Mouse (Mus musculus) liver, adult 10 weeks (tissue): ENCODE data around the gene Il2ra. TPM values are rescaled to one million over a fixed set of nuclear protein-coding genes. Genes with fewer than 3 reads are reported as not detected.

Experiments used
- polyA plus RNA-seq: library from polyadenylated mRNA; stranded (reverse); fragments of 350-450 nt; fragmentation: Illumina TruSeq; extraction: RNeasy Lipid Tissue Mini Kit (QIAGEN cat#74804); gene quantifications from one replicate; pipeline ENCODE4 v1.2.3, GENCODE M21; 2014; ENCODE audit warnings: low read depth, low replicate concordance

Il2ra gene
- 0.16 TPM for polyA plus RNA-seq

DNA sequence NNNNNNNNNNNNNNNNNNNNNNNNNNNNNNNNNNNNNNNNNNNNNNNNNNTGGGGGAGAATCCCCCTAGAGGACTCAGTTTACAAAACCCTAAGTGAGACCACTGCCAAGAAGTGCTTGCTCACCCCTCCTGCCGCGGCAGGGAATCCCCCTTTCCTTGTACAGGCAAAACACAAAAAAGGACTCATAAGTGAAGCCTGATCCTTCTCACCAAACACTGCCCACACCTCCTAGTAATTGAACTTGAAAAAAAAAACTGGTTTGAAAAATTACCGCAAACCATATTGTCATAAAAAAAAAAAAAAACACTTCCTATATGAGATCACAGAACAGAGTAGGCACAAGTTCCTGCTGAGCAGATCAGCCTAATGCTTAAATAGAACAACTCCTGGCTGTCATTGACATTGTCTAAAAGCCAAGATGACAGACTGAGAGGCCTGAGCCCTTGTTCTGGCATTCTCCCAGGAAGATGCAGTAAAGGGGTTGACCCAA lies at the start of gene Il2ra:
Gene Il2ra (plus strand): TSS at position 357 of the 491 bp plus-strand sequence.

DNA sequence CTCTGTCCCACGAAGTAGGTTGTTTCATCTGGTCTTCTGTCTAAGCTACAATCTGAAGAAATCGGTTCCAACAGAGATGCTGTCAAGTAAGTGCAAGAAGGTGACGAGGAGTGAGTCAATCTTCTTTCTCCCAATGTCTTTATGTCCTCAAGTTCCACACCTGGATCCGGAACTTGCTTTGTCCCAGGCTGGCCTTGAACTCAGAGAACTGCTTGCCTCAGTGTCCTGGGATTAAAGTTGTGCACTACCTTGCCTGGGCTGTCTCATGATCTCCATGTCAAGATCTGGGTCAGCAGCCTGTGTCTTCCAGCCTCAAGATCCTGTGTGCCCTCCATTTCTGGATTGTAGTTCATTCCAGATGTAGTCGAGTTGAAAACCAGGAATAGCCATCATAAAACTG lies 38.6 kb upstream of the Il2ra start, which contains the start of gene Rbm17:
Gene Rbm17 (minus strand): TSS at position 101 of the 400 bp plus-strand sequence.

DNA sequence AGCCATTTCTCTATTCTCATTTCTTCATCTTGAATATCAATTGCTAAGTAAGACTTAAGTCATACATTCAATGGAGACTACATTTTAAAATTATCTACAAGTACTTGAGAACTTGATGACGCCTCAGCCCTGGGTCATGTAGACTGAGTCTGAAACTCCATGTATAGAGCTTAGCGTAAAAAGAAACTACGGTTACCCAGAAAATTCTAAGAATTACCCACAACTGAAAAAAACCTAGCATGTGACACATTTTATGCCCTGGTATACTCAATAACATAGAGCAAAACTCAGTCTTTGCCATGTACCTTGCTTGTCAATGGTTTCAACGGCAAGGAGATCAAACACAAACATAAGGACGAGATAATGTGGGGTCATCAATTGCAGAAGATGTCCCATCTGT lies 16.7 kb upstream of the Il2ra start, which contains the start of gene Gm17490:
Gene Gm17490 (minus strand): TSS at position 375 of the 400 bp plus-strand sequence.

DNA sequence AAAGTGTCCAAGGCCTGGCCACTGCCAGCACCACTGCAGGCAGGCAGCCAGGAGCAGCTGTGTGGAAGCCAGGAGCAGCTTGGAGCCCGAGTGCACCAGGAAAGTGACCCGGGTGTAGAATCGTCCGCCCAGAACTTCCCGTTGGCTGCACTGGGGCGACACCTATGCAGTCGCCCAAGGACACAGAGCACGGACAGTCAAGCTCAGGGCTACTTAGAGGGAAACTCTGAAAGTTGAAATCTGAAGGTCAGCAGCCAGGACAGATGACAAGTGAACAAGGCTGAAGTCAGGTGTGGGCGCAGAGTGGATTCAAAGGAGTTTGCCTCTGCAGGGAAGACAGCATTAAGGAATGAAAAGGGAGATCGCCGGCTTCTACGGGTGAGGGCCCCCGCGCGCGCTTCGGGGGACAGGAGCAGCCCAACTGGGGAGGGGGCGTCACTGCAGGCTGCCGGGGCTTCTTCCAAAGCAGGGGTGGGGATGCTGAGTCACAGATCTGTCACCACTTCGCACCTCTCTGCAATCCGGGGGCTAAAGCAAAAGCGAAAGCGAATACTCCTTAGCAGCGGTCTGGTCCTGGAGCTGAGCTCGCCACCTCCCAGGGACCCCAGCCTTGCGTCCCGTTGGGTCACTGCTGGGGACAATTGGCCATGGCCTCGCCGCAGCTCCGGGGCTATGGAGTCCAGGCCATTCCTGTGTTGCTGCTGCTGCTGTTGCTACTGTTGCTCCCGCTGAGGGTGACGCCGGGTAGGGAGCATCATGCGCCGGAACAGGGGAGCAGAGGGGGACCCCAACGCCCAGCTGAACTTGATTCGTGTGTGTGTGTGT lies 62.8 kb downstream of the Il2ra start, which contains the start of gene Il15ra:
Gene Il15ra (plus strand): TSS at position 90 of the 825 bp plus-strand sequence.

Other genes starting within 250 kb of the Il2ra start
- 2.0 TPM for gene Pfkfb3, start 88.7 kb upstream of the Il2ra start, polyA plus RNA-seq
- 118 TPM for gene Rbm17, start 38.7 kb upstream of the Il2ra start, polyA plus RNA-seq
- gene Gm17490, start 16.5 kb upstream of the Il2ra start, polyA plus RNA-seq: not detected
- 47.1 TPM for gene Il15ra, start 62.5 kb downstream of the Il2ra start, polyA plus RNA-seq
- gene Fbh1, start 134.8 kb downstream of the Il2ra start, polyA plus RNA-seq: 25.5 TPM
- 10.7 TPM for gene Ankrd16, start 135.1 kb downstream of the Il2ra start, polyA plus RNA-seq